Mouse (Mus musculus) heart, adult 10 weeks (tissue): Measurements from ENCODE around the gene C130079G13Rik. TPM values are rescaled to one million over a fixed set of nuclear protein-coding genes. Genes with fewer than 3 reads are reported as not detected.

ENCODE experiments used
- polyA plus RNA-seq: library from polyadenylated mRNA; stranded (reverse); fragments of 350-450 nt; fragmentation: Illumina TruSeq; extraction: RNeasy Lipid Tissue Mini Kit (QIAGEN cat#74804); gene quantifications from one replicate; pipeline ENCODE4 v1.2.3, GENCODE M21; 2014; ENCODE audit warnings: low read depth, low replicate concordance

Gene C130079G13Rik
- polyA plus RNA-seq = not detected

DNA sequence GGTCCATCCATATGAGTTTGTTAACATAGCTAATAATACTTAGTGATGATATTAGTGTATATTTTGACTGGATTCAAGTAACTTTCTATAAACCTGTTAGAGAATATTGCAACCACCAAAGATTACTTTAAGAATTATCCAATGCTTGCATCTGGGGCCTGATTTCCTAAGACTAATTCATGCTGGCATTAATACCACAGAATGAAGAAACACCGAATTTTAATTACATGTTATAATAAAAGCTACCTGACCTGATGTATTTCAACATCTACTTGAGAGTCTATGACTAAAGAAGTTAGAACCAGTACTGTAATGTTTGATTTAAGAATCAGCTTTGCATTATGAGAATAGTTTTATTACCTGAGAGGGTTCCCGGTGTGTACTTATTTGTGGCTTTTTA lies at the start of gene C130079G13Rik:
TSS of gene C130079G13Rik (plus strand) at position 301 of the 400 bp plus-strand sequence.

Other genes with a start within 250 kb of the C130079G13Rik start
- not detected for gene Gm5538, start 195.4 kb upstream of the C130079G13Rik start, polyA plus RNA-seq
- not detected for gene Gm8298, start 64.2 kb upstream of the C130079G13Rik start, polyA plus RNA-seq
- gene Aadacl2, start 81.5 kb downstream of the C130079G13Rik start, polyA plus RNA-seq = not detected
- 0.81 TPM for gene Aadac, start 100.5 kb downstream of the C130079G13Rik start, polyA plus RNA-seq
- gene Sucnr1, start 156.7 kb downstream of the C130079G13Rik start, polyA plus RNA-seq = not detected